Mouse (Mus musculus) CH12.LX (cell line): ENCODE results near the gene Thumpd3. TPM values are rescaled to one million over a fixed set of nuclear protein-coding genes. Genes with fewer than 3 reads are reported as not detected.

Source experiments
- DNase-seq: peaks from one replicate; pipeline ENCODE4 v3.0.0-alpha.2; 2013; ENCODE audit errors: extremely low read depth
- H3K27ac ChIP-seq: 2 replicates; pipeline ENCODE4 v1.5.1; 2012; ENCODE audit warnings: low read depth, mild to moderate bottlenecking, control low read depth, moderate library complexity; ENCODE audit not compliant: insufficient read depth
- H3K27me3 ChIP-seq: replicated peaks from 2 replicates; pipeline ENCODE3; 2012; ENCODE audit warnings: inconsistent platforms
- H3K36me3 ChIP-seq, 2 experiments: replicated peaks in 1 of 2; 2 replicates each; pipeline versions ENCODE3 to v1.6.1; 2012; ENCODE audit warnings: inconsistent platforms in 1 of 2, low read length in 1 of 2, mild to moderate bottlenecking in 1 of 2, mixed read lengths in 1 of 2, moderate library complexity in 1 of 2; ENCODE audit not compliant: control insufficient read depth in 1 of 2, insufficient read depth in 1 of 2
- H3K4me1 ChIP-seq, 2 experiments: 2 replicates each; pipeline ENCODE4 v1.6.1; 2012; ENCODE audit warnings: inconsistent platforms in 1 of 2, moderate library complexity in 1 of 2; ENCODE audit not compliant: insufficient read depth in 2 of 2, control insufficient read depth in 1 of 2
- H3K4me2 ChIP-seq: 2 replicates; pipeline ENCODE4 v1.6.1; 2012; ENCODE audit warnings: low read depth, mild to moderate bottlenecking, control low read depth; ENCODE audit not compliant: poor library complexity, insufficient read depth, severe bottlenecking
- H3K4me3 ChIP-seq, 3 experiments: fragments of 150-350 bp in 1 of 3; sonication (generic) in 1 of 3; replicated peaks in 1 of 3; 2 replicates each; pipeline versions ENCODE3 to v1.5.1; 2011 to 2012; ENCODE audit warnings: low read depth in 2 of 3, low read length in 2 of 3, mild to moderate bottlenecking in 2 of 3, moderate library complexity in 2 of 3, control low read depth in 1 of 3, improper control_type of control experiment in 1 of 3, inconsistent platforms in 1 of 3, mixed read lengths in 1 of 3; ENCODE audit not compliant: poor library complexity in 1 of 3
- H3K79me2 ChIP-seq: replicated peaks from 2 replicates; pipeline ENCODE4 v1.6.1; 2012; ENCODE audit warnings: mild to moderate bottlenecking, moderate library complexity; ENCODE audit not compliant: control insufficient read depth, poor library complexity, insufficient read depth, severe bottlenecking; ENCODE audit errors: extremely low read depth
- H3K9ac ChIP-seq: 2 replicates; pipeline ENCODE4 v1.6.1; 2012; ENCODE audit warnings: low read depth, mild to moderate bottlenecking, control low read depth, moderate library complexity; ENCODE audit not compliant: insufficient read depth
- H3K9me3 ChIP-seq: replicated peaks from 2 replicates; pipeline ENCODE3; 2012; ENCODE audit warnings: low read length, inconsistent platforms, mixed read lengths
- BHLHE40 ChIP-seq: IDR thresholded peaks from 2 replicates; pipeline ENCODE4 v1.6.1; 2011; ENCODE audit warnings: mild to moderate bottlenecking, low read depth, low read length, improper control_type of control experiment
- CHD1 ChIP-seq: IDR thresholded peaks from 2 replicates; pipeline ENCODE4 v1.6.1; 2012; ENCODE audit warnings: low read depth, low read length, improper control_type of control experiment, inconsistent platforms
- CHD2 ChIP-seq: IDR thresholded peaks from 2 replicates; pipeline ENCODE4 v1.6.1; 2011; ENCODE audit warnings: low read length, improper control_type of control experiment
- CTCF ChIP-seq, 2 experiments: IDR thresholded peaks in 1 of 2; conservative IDR thresholded peaks in 1 of 2; 2 replicates each; pipeline ENCODE4 v1.5.1; 2011 to 2012; ENCODE audit warnings: low read depth in 2 of 2, low read length in 2 of 2, improper control_type of control experiment in 1 of 2, inconsistent platforms in 1 of 2, mild to moderate bottlenecking in 1 of 2, moderate library complexity in 1 of 2
- E2F4 ChIP-seq: IDR thresholded peaks from 2 replicates; pipeline ENCODE4 v1.6.1; 2011; ENCODE audit warnings: low read depth, low read length, improper control_type of control experiment; ENCODE audit not compliant: insufficient replicate concordance
- ETS1 ChIP-seq: conservative IDR thresholded peaks from 2 replicates; pipeline ENCODE4 v1.6.1; 2012; ENCODE audit warnings: low read depth, mild to moderate bottlenecking, inconsistent platforms, low read length, improper control_type of control experiment, moderate library complexity
- MAFK ChIP-seq: IDR thresholded peaks from 2 replicates; pipeline ENCODE4 v1.6.1; 2011; ENCODE audit warnings: low read length, improper control_type of control experiment; ENCODE audit not compliant: insufficient replicate concordance
- MAX ChIP-seq: IDR thresholded peaks from 2 replicates; pipeline ENCODE4 v1.6.1; 2011; ENCODE audit warnings: low read length, improper control_type of control experiment
- MAZ ChIP-seq: IDR thresholded peaks from 2 replicates; pipeline ENCODE4 v1.6.1; 2012; ENCODE audit warnings: low read depth, mild to moderate bottlenecking, inconsistent platforms, low read length, improper control_type of control experiment, moderate library complexity
- MEF2A ChIP-seq: IDR thresholded peaks from 2 replicates; pipeline ENCODE4 v1.6.1; 2014; ENCODE audit warnings: low read depth, mild to moderate bottlenecking, inconsistent platforms, low read length, improper control_type of control experiment, borderline replicate concordance
- NRF1 ChIP-seq: IDR thresholded peaks from 2 replicates; pipeline ENCODE4 v1.6.1; 2014; ENCODE audit warnings: low read depth, mild to moderate bottlenecking, inconsistent platforms, low read length, improper control_type of control experiment, moderate library complexity
- PAX5 ChIP-seq: IDR thresholded peaks from 2 replicates; pipeline ENCODE4 v1.6.1; 2012; ENCODE audit warnings: low read length, inconsistent platforms, mixed read lengths
- POLR2AphosphoS2 ChIP-seq: IDR thresholded peaks from 2 replicates; pipeline ENCODE4 v1.6.1; 2011; ENCODE audit warnings: low read depth, low read length, improper control_type of control experiment
- RCOR1 ChIP-seq: conservative IDR thresholded peaks from 2 replicates; pipeline ENCODE4 v1.6.1; 2012; ENCODE audit warnings: low read depth, mild to moderate bottlenecking, inconsistent platforms, low read length, improper control_type of control experiment
- SIN3A ChIP-seq: IDR thresholded peaks from 2 replicates; pipeline ENCODE4 v1.6.1; 2012; ENCODE audit warnings: low read length, improper control_type of control experiment, inconsistent platforms
- TCF12 ChIP-seq: IDR thresholded peaks from 2 replicates; pipeline ENCODE4 v1.6.1; 2014; ENCODE audit warnings: low read depth, mild to moderate bottlenecking, inconsistent platforms, low read length, improper control_type of control experiment
- UBTF ChIP-seq: IDR thresholded peaks from 2 replicates; pipeline ENCODE4 v1.6.1; 2012; ENCODE audit warnings: low read depth, mild to moderate bottlenecking, inconsistent platforms, low read length, improper control_type of control experiment, moderate library complexity
- USF1 ChIP-seq: IDR thresholded peaks from 2 replicates; pipeline ENCODE4 v1.6.1; 2014; ENCODE audit warnings: low read depth, mild to moderate bottlenecking, inconsistent platforms, low read length, improper control_type of control experiment
- ZC3H11A ChIP-seq: IDR thresholded peaks from 2 replicates; pipeline ENCODE4 v1.6.1; 2012; ENCODE audit warnings: low read depth, mild to moderate bottlenecking, inconsistent platforms, low read length, improper control_type of control experiment
- ZMIZ1 ChIP-seq: IDR thresholded peaks from 2 replicates; pipeline ENCODE4 v1.6.1; 2012; ENCODE audit warnings: low read depth, mild to moderate bottlenecking, inconsistent platforms, low read length, improper control_type of control experiment
- dilution Hi-C: fragments of 300-500 bp; cut with MboI; formaldehyde crosslinking; loops from 2 replicates; pipeline ENCODE4 v1.14.3; 2020; ENCODE audit warnings: low sequenced_read_pairs; ENCODE audit not compliant: extremely low pct_unique_long_range_greater_than_20kb, extremely low pct_ligation_motif_present
- in situ Hi-C: fragments of 300-500 bp; cut with MboI; formaldehyde crosslinking; loops from 3 replicates; pipeline ENCODE4 v1.14.3; 2019; ENCODE audit warnings: low sequenced_read_pairs, low pct_ligation_motif_present, low pct_unique_long_range_greater_than_20kb, mixed read lengths
- polyA plus RNA-seq: library from polyadenylated mRNA; unstranded; fragments of >175 nt; gene quantifications from 2 replicates; pipeline ENCODE4 v1.2.1, GENCODE M21; 2012; ENCODE audit warnings: low read depth; ENCODE audit not compliant: insufficient read length
- total RNA-seq, 2 experiments: library from RNA; depleted of rRNA; stranded (reverse); fragments of 300-350 nt in 1 of 2; fragments of >200 nt in 1 of 2; gene quantifications; 2 replicates each; pipeline ENCODE4 v1.2.3; 2012 to 2014

Thumpd3 gene
- total and polyA plus RNA-seq, 3 experiments: 37.1 to 78.1 (median 69.3) TPM

GRCm38 (mm10) chr6:113033185-113033584, 12.8 kb upstream of the Thumpd3 start:
- DNase-seq: no peak
- Histone ChIP-seq H3K9ac (no peak overlapping the region), H3K79me2 (no peaks in the 10 kb centered on the region), H3K36me3 (no peaks in the 10 kb centered on the region), H3K27ac (no peak overlapping the region), H3K4me1 (peaks cover 3 to 4% of the 10 kb centered on the region in 2 experiments; a peak in 2 of 4 replicates), H3K27me3 (no peaks in the 10 kb centered on the region), H3K4me3 (no peak overlapping the region)
- dilution Hi-C loops: no loop called here
- no peak for TF ChIP-seq SIN3A
- no peak for TF ChIP-seq POLR2AphosphoS2
- no peak for TF ChIP-seq UBTF
- no peak for TF ChIP-seq ETS1
- no peak for TF ChIP-seq CHD1
- TF ChIP-seq MAZ: no peak
- no peak for TF ChIP-seq RCOR1
- no peak for TF ChIP-seq CTCF (conservative IDR thresholded peaks at IDR 0.05 in 1 of 2, IDR thresholded peaks at IDR 0.05 in 1 of 2; ENCODE audit: low read depth in 2 of 2, low read length in 2 of 2)
- no peak for TF ChIP-seq USF1
- TF ChIP-seq PAX5: no peak
- no peak for TF ChIP-seq BHLHE40
- TF ChIP-seq TCF12: no peak
- TF ChIP-seq CHD2: no peak
- no peak for TF ChIP-seq MAX
- no peak for TF ChIP-seq MEF2A
- no peak for TF ChIP-seq E2F4
- no peak for TF ChIP-seq MAFK
- TF ChIP-seq ZMIZ1: no peak
- no peak for TF ChIP-seq ZC3H11A
- no peak for TF ChIP-seq NRF1
- TF ChIP-seq, all 38 proteins: peak for 0
- H3K4me2 ChIP-seq: no peak overlapping the region
- H3K9me3 ChIP-seq: no peaks in the 10 kb centered on the region
- in situ Hi-C loops: no loop called here

- in situ Hi-C loops (no loop called here), dilution Hi-C loops (no loop called here)
- no peaks in the 10 kb centered on the region for H3K36me3 ChIP-seq
- no peak overlapping the region for H3K9ac ChIP-seq
- TF ChIP-seq ZMIZ1: no peak
- no peak overlapping the region for H3K4me3 ChIP-seq
- H3K27ac ChIP-seq: no peak overlapping the region
- H3K9me3 ChIP-seq: no peaks in the 10 kb centered on the region
- peaks cover 3 to 4% of the 10 kb centered on the region in 2 experiments; a peak in 2 of 4 replicates for H3K4me1 ChIP-seq
- H3K79me2 ChIP-seq: no peaks in the 10 kb centered on the region
- no peak overlapping the region for H3K4me2 ChIP-seq
- H3K27me3 ChIP-seq: no peaks in the 10 kb centered on the region
- no peak for DNase-seq
Observed at GRCm38 (mm10) chr6:113034466-113034865, 11.6 kb upstream of the Thumpd3 start.
